Mouse (Mus musculus): Measurements from ENCODE around the gene Hic1. TPM values are rescaled to one million over a fixed set of nuclear protein-coding genes. Genes with fewer than 3 reads are reported as not detected.

Hic1 gene
- 1.7 TPM for total RNA-seq (2023)

GRCm38 (mm10) chr11:75169405-75170080 lies at the start of gene Hic1:
Gene Hic1, minus strand, starts transcription at chr11:75169519.

DNA sequence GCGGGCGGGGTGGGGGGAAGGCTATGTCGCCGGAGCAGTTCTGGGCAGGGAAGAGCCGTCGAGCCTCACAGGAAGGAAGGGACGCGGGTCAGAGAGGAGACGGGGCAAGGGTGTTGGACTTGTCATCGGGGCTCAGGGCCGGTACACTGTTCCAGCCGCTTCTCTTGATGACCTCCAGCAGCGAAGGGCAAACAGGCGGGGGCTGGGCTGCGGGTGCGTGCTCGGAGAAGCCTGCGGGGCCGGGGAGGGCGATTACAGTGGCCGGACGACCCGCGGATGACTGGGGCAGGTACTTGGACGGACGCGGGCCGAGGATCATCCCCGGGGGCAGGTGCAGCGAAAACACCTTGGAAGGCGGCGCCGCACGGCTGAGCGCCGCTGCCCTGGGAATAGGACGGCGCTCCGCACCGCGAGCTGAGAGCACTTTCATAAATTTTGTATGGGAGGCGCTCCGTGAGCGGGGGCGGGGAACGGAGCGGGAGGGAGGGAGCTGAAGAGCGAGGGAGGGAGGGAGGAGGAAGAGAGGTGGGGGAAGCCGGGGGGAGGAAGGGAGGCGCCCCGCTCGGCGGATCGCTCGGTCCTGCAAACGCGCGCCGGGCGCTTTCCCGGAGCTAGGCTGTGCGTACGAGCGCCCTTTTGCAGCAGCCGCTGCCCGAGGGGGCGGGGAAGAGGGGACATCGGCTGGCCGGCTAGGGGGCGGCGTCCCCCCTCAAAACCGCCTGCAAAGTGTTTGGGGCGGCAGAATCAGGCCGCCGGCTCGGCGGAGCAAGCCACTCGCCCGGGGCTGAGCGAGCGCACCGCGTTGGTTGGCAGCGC lies 24.1 kb upstream of the Hic1 start, which contains the start of gene Rtn4rl1:
Rtn4rl1 (plus strand) TSS at position 528 of the 816 bp plus-strand sequence.

GRCm38 (mm10) chr11:75190905-75191441 lies 21.7 kb upstream of the Hic1 start, which contains the start of gene Dph1:
Gene Dph1, minus strand, starts transcription at chr11:75191241.

GRCm38 (mm10) chr11:75178672-75179208 lies 9.4 kb upstream of the Hic1 start, which contains the start of gene Ovca2:
Gene Ovca2, minus strand, starts transcription at chr11:75178835.

Other genes with a start within 250 kb of the Hic1 start
- 49.1 TPM for gene Smg6, start 243.7 kb downstream of the Hic1 start, total RNA-seq (2023)
- 7.8 TPM for gene Srr, start 243.6 kb downstream of the Hic1 start, total RNA-seq (2023)
- 13.6 TPM for gene Ovca2, start 9.3 kb upstream of the Hic1 start, total RNA-seq (2023)
- 23.6 TPM for gene Dph1, start 21.7 kb upstream of the Hic1 start, total RNA-seq (2023)
- 18.0 TPM for gene Rtn4rl1, start 24.3 kb upstream of the Hic1 start, total RNA-seq (2023)
- 147 TPM for gene Rpa1, start 178.8 kb upstream of the Hic1 start, total RNA-seq (2023)
- 16.1 TPM for gene Smyd4, start 178.9 kb upstream of the Hic1 start, total RNA-seq (2023)